Mouse (Mus musculus) thymus, adult 2 months (tissue): ENCODE results near the gene Arl2bp. TPM values are rescaled to one million over a fixed set of nuclear protein-coding genes. Genes with fewer than 3 reads are reported as not detected.

Experiments
- DNase-seq: peaks from one replicate; pipeline ENCODE4 v3.0.0; 2021
- H3K27ac ChIP-seq: fragments of 200-500 bp; 2 replicates; pipeline ENCODE4 v1.5.1; 2012; ENCODE audit warnings: low read length, control low read depth; ENCODE audit not compliant: control insufficient read depth, insufficient read depth
- H3K27me3 ChIP-seq: fragments of 200-500 bp; 2 replicates; pipeline ENCODE4 v1.6.1; 2012; ENCODE audit warnings: mild to moderate bottlenecking, low read length, moderate library complexity, mixed read lengths; ENCODE audit not compliant: control insufficient read depth, insufficient read depth
- H3K36me3 ChIP-seq: fragments of 200-500 bp; 2 replicates; pipeline ENCODE4 v1.6.1; 2012; ENCODE audit warnings: mild to moderate bottlenecking, low read length, moderate library complexity; ENCODE audit not compliant: control insufficient read depth, insufficient read depth
- H3K4me1 ChIP-seq: fragments of 200-500 bp; replicated peaks from 2 replicates; pipeline ENCODE4 v1.6.1; 2012; ENCODE audit warnings: low read length; ENCODE audit not compliant: control insufficient read depth, insufficient read depth
- H3K4me3 ChIP-seq: fragments of 200-500 bp; 2 replicates; pipeline ENCODE4 v1.5.1; 2012; ENCODE audit warnings: mild to moderate bottlenecking, low read length, control low read depth, moderate library complexity; ENCODE audit not compliant: control insufficient read depth, insufficient read depth
- CTCF ChIP-seq: fragments of 200-500 bp; IDR thresholded peaks from 2 replicates; pipeline ENCODE4 v1.5.1; 2012; ENCODE audit warnings: mild to moderate bottlenecking, control low read depth, low read length, moderate library complexity, borderline replicate concordance; ENCODE audit not compliant: control insufficient read depth, poor library complexity, insufficient read depth; ENCODE audit errors: extremely low read depth
- POLR2A ChIP-seq: fragments of 200-500 bp; IDR thresholded peaks from 2 replicates; pipeline ENCODE4 v1.6.1; 2012; ENCODE audit warnings: mild to moderate bottlenecking, low read length, control low read depth, moderate library complexity; ENCODE audit not compliant: control insufficient read depth, poor library complexity, insufficient read depth; ENCODE audit errors: extremely low read depth
- WGBS: fragments of 180-500 bp; shearing (Covaris S2); methylation state at CpG from one replicate; pipeline ENCODE4 v1.1.7; 2018; 5-methylcytosine and 5-hydroxymethylcytosine counted together
- polyA plus RNA-seq: library from polyadenylated mRNA; depleted of rRNA; stranded (reverse); fragments of >200 nt; gene quantifications from 2 replicates; pipeline ENCODE4 v1.2.3, GENCODE M21; 2012

The Arl2bp gene
- polyA plus RNA-seq, 1 experiment, result 76.7 TPM

- H3K27me3 ChIP-seq, result no peaks in the 10 kb centered on the region
- 89% methylated on average over 2 of the region's 2 CpGs for WGBS
- no peak for TF ChIP-seq CTCF
- no peak for TF ChIP-seq POLR2A
- no peak for DNase-seq
- H3K27ac ChIP-seq, result no peak overlapping the region
- H3K36me3 ChIP-seq, result no peaks in the 10 kb centered on the region
- no peaks in the 10 kb centered on the region for H3K4me1 ChIP-seq
- H3K4me3 ChIP-seq, result no peak overlapping the region
Measured at GRCm38 (mm10) chr8:94664722-94665121, 1.7 kb upstream of the Arl2bp start.

DNA sequence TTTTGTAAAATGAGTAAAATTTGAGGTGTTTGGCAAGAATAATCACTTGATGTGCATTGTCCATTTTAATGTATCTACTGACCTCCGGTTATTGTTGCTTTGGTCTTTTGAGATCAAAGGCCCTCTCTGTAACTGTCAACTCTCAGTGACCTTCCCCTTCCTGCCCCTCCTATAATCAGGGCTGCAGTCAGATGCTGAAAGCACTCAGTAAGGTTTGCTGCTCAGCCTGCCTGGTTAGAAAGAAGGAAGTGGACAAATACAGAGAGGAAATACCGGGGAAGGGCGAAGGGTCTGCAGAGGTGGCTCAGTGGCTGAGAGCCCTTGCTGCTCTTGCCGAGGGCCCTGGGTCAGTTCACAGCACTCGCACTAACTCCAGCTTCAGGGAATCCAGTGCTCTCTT, 8.0 kb downstream of the Arl2bp start:
- Histone ChIP-seq H3K36me3 (peaks cover 41% of the 10 kb centered on the region), H3K4me1 (no peaks in the 10 kb centered on the region), H3K27me3 (no peaks in the 10 kb centered on the region), H3K4me3 (no peak overlapping the region), H3K27ac (no peak overlapping the region)
- TF ChIP-seq CTCF (no peak), POLR2A (no peak)
- WGBS, result 59% methylated on average over 5 of the region's 5 CpGs
- DNase-seq, result no peak

DNA sequence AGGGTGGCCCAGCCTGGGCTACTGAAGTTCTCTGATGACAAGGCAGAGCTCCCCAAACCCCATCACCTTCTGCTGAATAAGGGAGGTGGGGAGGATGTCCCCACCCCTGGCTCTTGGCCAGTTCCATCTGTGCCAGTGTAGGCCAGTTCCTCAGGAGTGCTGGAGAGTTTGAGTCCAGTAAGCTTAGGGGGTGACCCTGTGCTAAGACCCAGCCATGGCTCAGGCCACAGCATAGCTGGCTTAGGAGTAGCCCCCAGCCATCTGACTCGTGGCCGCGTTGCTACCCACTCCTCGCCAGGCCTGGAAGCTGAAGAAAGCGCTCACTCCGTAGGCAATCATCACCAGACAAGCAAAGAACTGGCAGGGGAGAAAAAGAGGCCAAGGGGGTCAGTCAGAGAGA, 9.5 kb downstream of the Arl2bp start:
- 97% methylated on average over 6 of the region's 6 CpGs for WGBS
- Histone ChIP-seq H3K27me3 (no peaks in the 10 kb centered on the region), H3K36me3 (peaks cover 36% of the 10 kb centered on the region), H3K4me3 (no peak overlapping the region), H3K4me1 (no peaks in the 10 kb centered on the region), H3K27ac (no peak overlapping the region)
- DNase-seq, result no peak
- TF ChIP-seq CTCF (no peak), POLR2A (no peak)

DNA sequence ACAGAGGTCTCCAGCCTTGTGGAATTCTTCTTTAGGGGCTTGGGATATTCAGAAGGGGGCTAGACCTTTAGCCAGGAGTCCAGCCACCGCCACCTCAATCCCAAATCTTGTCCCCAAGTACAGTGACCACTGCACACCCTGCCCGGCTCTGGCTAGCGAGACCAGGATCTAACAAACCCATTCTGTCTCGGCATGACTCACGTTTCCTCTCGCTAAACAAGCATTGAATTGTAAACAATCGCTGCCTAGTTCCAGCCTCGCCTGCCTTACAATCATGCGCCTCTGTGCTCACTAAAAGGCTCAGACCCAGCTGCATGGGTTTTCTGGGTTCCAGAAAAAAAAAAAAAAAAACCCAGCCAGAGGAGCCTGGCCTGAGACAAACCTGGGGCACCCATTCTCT, 12.2 kb downstream of the Arl2bp start:
- H3K4me1 ChIP-seq, result no peaks in the 10 kb centered on the region
- H3K27me3 ChIP-seq, result no peaks in the 10 kb centered on the region
- TF ChIP-seq POLR2A (no peak), CTCF (no peak)
- DNase-seq, result no peak
- WGBS, result 87% methylated on average over 9 of the region's 9 CpGs
- no peak overlapping the region for H3K4me3 ChIP-seq
- no peak overlapping the region for H3K27ac ChIP-seq
- peaks cover 11% of the 10 kb centered on the region for H3K36me3 ChIP-seq

DNA sequence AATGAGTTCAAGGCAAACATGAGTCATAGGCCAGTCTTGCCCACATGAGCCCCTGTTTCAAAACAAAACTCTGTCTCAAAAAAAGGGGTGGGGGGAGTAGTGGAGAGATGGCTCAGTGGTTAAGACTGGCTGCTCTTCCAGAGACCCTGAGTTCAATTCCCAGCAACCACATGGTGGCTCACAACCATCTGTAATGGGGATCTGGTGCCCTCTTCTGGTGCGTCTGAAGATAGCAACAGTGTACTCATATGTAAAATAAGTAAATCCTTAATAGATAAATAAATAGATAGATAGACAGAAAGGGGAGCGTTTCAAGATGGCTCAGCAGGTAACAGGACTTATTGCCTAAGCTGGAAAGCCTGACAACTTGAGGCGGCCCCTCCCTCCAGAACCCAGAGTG, 14.0 kb downstream of the Arl2bp start:
- no peak for DNase-seq
- 97% methylated on average over 3 of the region's 3 CpGs for WGBS
- Histone ChIP-seq H3K27ac (no peak overlapping the region), H3K36me3 (no peaks in the 10 kb centered on the region), H3K4me3 (no peak overlapping the region), H3K4me1 (no peaks in the 10 kb centered on the region), H3K27me3 (no peaks in the 10 kb centered on the region)
- TF ChIP-seq CTCF (no peak), POLR2A (no peak)

DNA sequence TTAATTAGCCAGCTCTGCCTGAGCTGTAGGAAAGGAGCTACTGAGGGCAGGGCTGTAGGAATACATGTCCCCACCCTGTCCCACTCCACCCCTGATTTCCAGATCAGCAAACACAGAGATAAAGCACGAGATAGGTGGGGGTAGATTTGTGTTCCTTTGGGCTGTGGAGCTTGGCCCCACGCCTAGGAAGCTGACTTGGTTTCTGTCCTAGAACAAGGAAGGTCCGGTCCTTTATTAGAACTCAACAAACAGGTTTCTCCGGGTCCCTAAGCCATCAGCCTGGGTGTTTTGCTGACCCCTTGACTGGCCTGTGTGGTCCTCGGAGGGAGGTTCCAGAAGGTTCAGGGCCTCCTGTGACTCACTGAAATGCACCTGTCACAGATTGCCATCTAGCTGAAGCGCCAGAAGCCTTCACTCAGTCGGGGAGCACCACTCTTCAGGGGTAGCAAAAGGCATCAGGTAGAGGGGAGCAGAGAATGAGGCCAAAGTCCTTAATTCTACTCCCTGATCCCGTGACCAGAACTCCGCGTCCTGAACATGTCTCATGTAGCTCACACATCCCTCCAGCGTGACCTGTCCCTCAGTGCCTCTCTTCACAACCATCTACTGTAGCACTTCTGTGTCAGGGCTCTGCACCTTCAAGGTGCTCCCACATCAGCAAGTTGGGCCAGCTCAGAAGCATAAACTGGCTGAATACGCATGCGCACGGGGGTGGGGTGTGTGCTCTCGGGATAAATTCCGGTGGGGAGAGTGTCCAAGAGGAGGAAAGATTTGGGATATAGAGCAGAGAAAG, 16.5 kb downstream of the Arl2bp start:
- TF ChIP-seq POLR2A, result no peak
- TF ChIP-seq CTCF, result no peak
- Histone ChIP-seq H3K27ac (no peak overlapping the region), H3K4me1 (no peaks in the 10 kb centered on the region), H3K27me3 (no peaks in the 10 kb centered on the region), H3K4me3 (no peak overlapping the region), H3K36me3 (no peaks in the 10 kb centered on the region)
- 89% methylated on average over 16 of the region's 16 CpGs for WGBS
- no peak for DNase-seq
